Mouse (Mus musculus) neural tube, embryonic 15.5 days (tissue): Measurements from ENCODE around the gene Hrg. TPM values are rescaled to one million over a fixed set of nuclear protein-coding genes. Genes with fewer than 3 reads are reported as not detected.
"Not testable (repeated sequence)": the region's sequence is repeated elsewhere in the genome, so short reads cannot be mapped to it uniquely, and the experiment has no call there.

Experiments used
- ATAC-seq: fragments of 200-750 bp; cut with Nextera tagmentation; 2 replicates; pipeline ENCODE4 v1.8.0; 2017; ENCODE audit warnings: mild to moderate bottlenecking, moderate TSS enrichment, moderate library complexity; ENCODE audit not compliant: low FRiP score
- H3K27ac ChIP-seq: fragments of 300-500 bp; sonication (generic); replicated peaks from 2 replicates; pipeline ENCODE4 v1.5.1; 2015; ENCODE audit warnings: mild to moderate bottlenecking, inconsistent platforms
- H3K27me3 ChIP-seq: fragments of 300-500 bp; sonication (generic); replicated peaks from 2 replicates; pipeline ENCODE4 v1.6.1; 2015; ENCODE audit warnings: inconsistent platforms
- H3K36me3 ChIP-seq: fragments of 300-500 bp; sonication (generic); 2 replicates; pipeline ENCODE4 v1.6.1; 2015; ENCODE audit warnings: inconsistent platforms
- H3K4me1 ChIP-seq: fragments of 300-500 bp; sonication (generic); 2 replicates; pipeline ENCODE4 v1.6.1; 2015; ENCODE audit warnings: inconsistent platforms
- H3K4me2 ChIP-seq: fragments of 300-500 bp; sonication (generic); 2 replicates; pipeline ENCODE4 v1.6.1; 2015; ENCODE audit warnings: inconsistent platforms, mild to moderate bottlenecking, moderate library complexity
- H3K4me3 ChIP-seq: fragments of 300-500 bp; sonication (generic); replicated peaks from 2 replicates; pipeline ENCODE4 v1.5.1; 2015; ENCODE audit warnings: mild to moderate bottlenecking, inconsistent platforms
- H3K9ac ChIP-seq: fragments of 300-500 bp; sonication (generic); replicated peaks from 2 replicates; pipeline ENCODE4 v1.6.1; 2015; ENCODE audit warnings: mild to moderate bottlenecking, inconsistent platforms
- H3K9me3 ChIP-seq: fragments of 300-500 bp; sonication (generic); replicated peaks from 2 replicates; pipeline ENCODE4 v1.6.1; 2016; ENCODE audit warnings: inconsistent platforms
- WGBS: fragments of 180-500 bp; shearing (Covaris S2); methylation state at CpG from one replicate; pipeline ENCODE4 v1.1.7; 2015; ENCODE audit warnings: mixed read lengths; 5-methylcytosine and 5-hydroxymethylcytosine counted together
- polyA plus RNA-seq: library from polyadenylated mRNA; unstranded; fragments of >200 nt; fragmentation: Nextera tagmentation; extraction: Ambion mirVana; gene quantifications from 2 replicates; pipeline ENCODE4 v1.2.1, GENCODE M21; 2015

Hrg gene
- polyA plus RNA-seq, 1 experiment from 2014 or later: 0.14 TPM

DNA sequence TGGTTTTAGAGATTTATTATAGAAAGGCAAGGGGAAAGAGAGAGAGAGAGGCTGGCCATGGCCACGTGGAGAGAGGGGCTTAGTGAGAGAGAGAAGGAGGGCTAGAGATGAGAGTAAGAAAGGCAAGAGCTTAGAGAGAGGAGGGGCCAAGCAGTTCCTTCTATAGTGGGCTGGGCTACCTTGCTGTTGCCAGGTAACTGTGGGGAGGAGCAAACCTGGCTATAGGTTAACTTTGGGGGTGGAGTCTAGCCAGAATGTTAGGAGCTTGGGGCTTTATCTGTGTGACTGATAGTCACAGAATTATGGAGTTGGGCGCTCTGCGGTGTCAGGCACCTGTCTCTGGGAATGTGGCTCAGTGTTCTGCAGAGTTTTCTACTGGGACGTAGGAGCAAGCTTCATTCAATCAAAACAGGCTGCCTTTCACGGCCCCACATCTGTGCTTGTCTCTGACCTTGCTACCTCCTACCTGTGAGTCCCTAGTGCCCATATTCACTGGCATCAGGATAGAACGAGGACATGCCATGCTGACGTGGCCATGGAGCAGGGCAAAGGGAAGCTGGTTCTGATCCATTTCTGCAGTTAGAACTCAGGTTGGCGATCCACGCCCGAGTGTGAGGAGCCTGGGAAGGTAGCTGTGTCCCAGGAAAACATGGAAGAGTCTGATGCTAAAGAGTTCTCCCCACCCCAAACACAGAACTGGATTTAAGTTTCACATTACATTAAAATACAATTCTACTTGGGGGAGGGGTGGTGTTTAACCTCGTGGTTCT lies 19.3 kb upstream of the Hrg start:
- H3K36me3 ChIP-seq: no peaks in the 10 kb centered on the region
- no peak overlapping the region for H3K4me2 ChIP-seq
- WGBS: 87% methylated on average over 11 of the region's 11 CpGs

DNA sequence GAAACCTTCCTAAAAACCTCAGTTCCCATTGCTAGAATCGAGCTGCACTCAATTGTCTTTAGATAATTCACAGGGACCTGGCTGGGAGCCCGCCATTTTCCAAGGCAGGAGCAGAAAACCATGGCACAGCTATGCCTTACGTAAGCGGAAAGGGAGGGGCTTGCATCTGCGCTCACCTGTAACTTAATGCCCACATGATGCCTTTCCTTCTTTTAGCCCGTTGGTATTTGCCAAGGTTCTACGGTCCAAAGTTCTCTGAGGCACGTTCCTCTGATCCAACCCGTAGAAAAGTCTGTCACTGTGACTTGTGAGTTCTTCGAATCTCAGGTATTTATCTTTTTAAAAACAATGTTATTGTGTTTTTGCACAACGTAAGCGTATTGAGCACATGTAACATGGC lies 13.2 kb upstream of the Hrg start:
- WGBS: 90% methylated on average over 12 of the region's 12 CpGs
- no peaks in the 10 kb centered on the region for H3K9me3 ChIP-seq
- H3K4me3 ChIP-seq: no peak overlapping the region
- H3K27ac ChIP-seq: no peak overlapping the region
- no peaks in the 10 kb centered on the region for H3K27me3 ChIP-seq
- H3K36me3 ChIP-seq: no peaks in the 10 kb centered on the region
- no peaks in the 10 kb centered on the region for H3K4me1 ChIP-seq
- no peak for ATAC-seq
- no peak overlapping the region for H3K4me2 ChIP-seq
- no peak overlapping the region for H3K9ac ChIP-seq

More for the DNA sequence above, 19.3 kb upstream of the Hrg start:
- H3K4me3 ChIP-seq: no peak overlapping the region
- H3K9ac ChIP-seq: no peak overlapping the region
- H3K27me3 ChIP-seq: no peaks in the 10 kb centered on the region
- no peaks in the 10 kb centered on the region for H3K9me3 ChIP-seq
- no peaks in the 10 kb centered on the region for H3K4me1 ChIP-seq
- H3K27ac ChIP-seq: no peak overlapping the region
- no peak for ATAC-seq

DNA sequence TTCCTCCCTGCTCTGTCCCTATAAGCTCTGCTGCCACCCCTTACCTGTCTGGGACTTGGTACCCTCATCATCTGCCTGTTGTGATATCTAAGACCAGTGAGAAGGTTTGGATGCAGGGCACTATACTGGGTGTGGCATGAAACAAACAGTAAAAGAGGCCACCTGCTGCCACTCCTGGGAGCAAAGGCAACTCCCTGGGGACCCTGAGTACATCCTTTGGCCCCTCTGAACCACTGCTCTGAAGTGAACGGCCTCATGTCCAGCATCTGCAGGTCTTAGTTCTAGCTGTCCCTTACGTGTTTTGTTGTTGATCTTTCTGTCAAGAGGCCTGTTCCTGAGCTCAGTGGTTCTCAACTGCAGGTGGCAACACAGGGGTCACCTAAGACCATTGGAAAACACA lies 12.3 kb upstream of the Hrg start:
- Histone ChIP-seq H3K4me3 (no peak overlapping the region), H3K36me3 (no peaks in the 10 kb centered on the region), H3K27ac (no peak overlapping the region), H3K4me2 (no peak overlapping the region), H3K4me1 (no peaks in the 10 kb centered on the region), H3K9me3 (no peaks in the 10 kb centered on the region), H3K27me3 (no peaks in the 10 kb centered on the region), H3K9ac (no peak overlapping the region)
- no peak for ATAC-seq
- 81% methylated on average over 2 of the region's 2 CpGs for WGBS

DNA sequence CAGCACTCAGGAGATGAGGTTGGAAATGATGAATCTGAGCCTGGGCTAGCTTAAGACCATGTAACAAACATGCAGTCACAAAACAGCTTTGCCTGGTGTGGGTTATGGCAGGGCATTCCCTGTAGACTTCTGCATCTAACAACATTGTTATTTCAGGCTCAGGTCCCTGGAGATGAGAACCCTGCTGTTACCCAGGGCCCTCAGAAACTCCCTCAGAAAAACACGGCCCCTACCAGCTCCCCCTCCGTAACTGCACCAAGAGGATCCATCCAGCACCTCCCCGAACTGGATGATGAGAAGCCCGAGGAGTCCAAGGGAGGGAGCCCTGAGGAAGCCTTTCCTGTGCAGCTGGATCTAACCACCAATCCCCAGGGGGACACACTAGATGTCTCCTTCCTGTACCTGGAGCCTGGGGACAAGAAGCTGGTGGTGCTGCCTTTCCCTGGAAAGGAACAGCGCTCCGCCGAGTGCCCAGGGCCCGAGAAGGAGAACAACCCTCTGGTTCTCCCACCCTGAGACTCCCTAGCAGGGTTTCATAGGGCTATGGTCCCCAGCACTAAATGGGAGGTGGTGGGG lies 11.7 kb upstream of the Hrg start:
- Histone ChIP-seq H3K4me2 (no peak overlapping the region), H3K4me3 (no peak overlapping the region), H3K4me1 (no peaks in the 10 kb centered on the region), H3K27ac (no peak overlapping the region), H3K9me3 (no peaks in the 10 kb centered on the region), H3K9ac (no peak overlapping the region), H3K36me3 (no peaks in the 10 kb centered on the region), H3K27me3 (no peaks in the 10 kb centered on the region)
- 82% methylated on average over 8 of the region's 8 CpGs for WGBS
- ATAC-seq: no peak

GRCm38 (mm10) chr16:22941825-22942476 lies 8.9 kb upstream of the Hrg start:
- not testable (repeated sequence) for ATAC-seq, H3K9ac ChIP-seq, H3K36me3 ChIP-seq, H3K27me3 ChIP-seq, H3K4me1 ChIP-seq, H3K27ac ChIP-seq, H3K4me3 ChIP-seq, H3K4me2 ChIP-seq, H3K9me3 ChIP-seq

DNA sequence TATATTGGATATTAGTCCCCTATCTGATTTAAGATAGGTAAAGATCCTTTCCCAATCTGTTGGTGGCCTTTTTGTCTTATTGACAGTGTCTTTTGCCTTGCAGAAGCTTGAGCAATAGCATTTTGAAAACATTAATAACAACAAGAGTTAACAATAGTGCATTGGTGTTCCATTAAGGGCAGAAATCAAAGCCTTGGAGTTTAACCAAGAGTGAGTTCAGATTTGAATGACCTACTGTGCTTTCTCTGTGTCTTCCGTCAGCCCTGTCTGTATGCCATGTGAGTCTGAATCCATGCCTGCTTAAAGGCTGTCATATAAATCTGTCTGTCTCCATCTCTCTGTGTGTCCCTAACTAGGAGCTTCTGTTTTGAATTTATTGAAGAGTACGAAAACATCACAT lies 3.5 kb upstream of the Hrg start:
- ATAC-seq: no peak
- Histone ChIP-seq H3K9ac (no peak overlapping the region), H3K4me1 (no peaks in the 10 kb centered on the region), H3K27ac (no peak overlapping the region), H3K4me2 (no peak overlapping the region), H3K4me3 (no peak overlapping the region), H3K27me3 (no peaks in the 10 kb centered on the region), H3K36me3 (no peaks in the 10 kb centered on the region), H3K9me3 (no peaks in the 10 kb centered on the region)
- WGBS: 82% methylated on average over 2 of the region's 2 CpGs

DNA sequence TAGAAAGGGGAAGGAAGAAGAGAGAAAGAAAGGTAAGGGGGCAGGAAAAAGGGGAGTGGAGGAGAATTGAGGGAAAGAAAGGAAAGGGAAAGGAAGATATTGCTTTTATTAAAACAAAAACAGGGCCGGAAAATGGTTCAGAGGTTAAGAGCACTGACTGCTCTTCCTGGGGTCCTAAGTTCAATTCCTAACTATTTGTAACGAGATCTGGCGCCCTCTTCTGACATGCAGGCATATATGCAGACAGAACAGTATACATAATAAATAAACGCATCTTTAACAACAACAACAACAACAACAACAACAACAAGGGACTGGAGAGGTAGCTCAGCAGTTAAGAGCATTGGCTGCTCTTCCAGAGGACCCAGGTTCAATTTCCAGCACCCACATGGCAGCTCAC lies 2.2 kb downstream of the Hrg start:
- 47% methylated on average over 4 of the region's 4 CpGs for WGBS
- H3K27ac ChIP-seq: no peak overlapping the region

DNA sequence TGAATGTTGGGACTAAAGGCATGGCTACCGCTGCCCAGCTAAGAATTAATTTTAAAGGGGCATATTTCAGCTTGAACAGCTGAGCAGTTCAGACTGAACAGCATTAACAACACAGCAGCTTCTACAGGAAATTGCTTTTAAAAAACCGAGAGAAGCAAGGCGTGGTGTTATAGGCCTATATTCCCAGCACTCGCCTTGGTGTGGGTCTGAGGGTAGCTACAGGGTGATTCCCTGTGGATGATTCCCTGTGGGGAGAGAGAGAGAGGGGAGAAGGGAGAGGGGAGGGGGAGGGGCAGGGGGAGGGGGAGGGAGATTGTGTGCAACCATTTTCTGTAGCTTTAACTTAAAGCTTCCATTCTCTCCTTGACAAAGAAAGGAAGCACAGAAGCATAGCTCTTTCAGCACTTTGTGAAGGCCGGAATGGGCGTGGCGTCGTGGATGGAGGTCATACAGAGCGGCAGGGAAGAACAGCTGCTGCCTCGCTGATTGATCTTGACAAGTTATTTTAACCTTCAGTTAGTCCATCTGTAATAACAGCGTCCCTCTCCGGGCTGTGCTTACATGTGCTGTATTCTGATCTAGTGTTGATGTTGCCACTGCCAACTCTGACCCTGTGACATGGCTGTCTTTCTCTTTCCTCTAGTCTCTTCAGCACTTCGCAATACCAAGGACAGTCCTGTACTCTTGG lies 4.7 kb downstream of the Hrg start:
- H3K9me3 ChIP-seq: no peaks in the 10 kb centered on the region
- WGBS: 36% methylated on average over 13 of the region's 13 CpGs
- H3K4me3 ChIP-seq: no peak overlapping the region
- no peaks in the 10 kb centered on the region for H3K36me3 ChIP-seq
- H3K27me3 ChIP-seq: no peaks in the 10 kb centered on the region
- H3K4me2 ChIP-seq: peak overlapping the region; percentile 33
- H3K4me1 ChIP-seq: peaks cover 4% of the 10 kb centered on the region; the same call in 1 of the 2 replicates
- no peak overlapping the region for H3K27ac ChIP-seq
- H3K9ac ChIP-seq: no peak overlapping the region
- no peak for ATAC-seq

More for the DNA sequence above, 2.2 kb downstream of the Hrg start:
- H3K4me2 ChIP-seq: no peak overlapping the region
- ATAC-seq: no peak
- no peak overlapping the region for H3K9ac ChIP-seq
- H3K4me1 ChIP-seq: peaks cover 4% of the 10 kb centered on the region; the same call in 1 of the 2 replicates
- H3K9me3 ChIP-seq: no peaks in the 10 kb centered on the region
- H3K36me3 ChIP-seq: no peaks in the 10 kb centered on the region
- no peaks in the 10 kb centered on the region for H3K27me3 ChIP-seq
- H3K4me3 ChIP-seq: no peak overlapping the region

- Histone ChIP-seq H3K9ac (no peak overlapping the region), H3K4me1 (peaks cover 4% of the 10 kb centered on the region; the same call in 1 of the 2 replicates), H3K27me3 (no peaks in the 10 kb centered on the region), H3K9me3 (no peaks in the 10 kb centered on the region), H3K4me2 (peak overlapping the region; percentile 33), H3K36me3 (no peaks in the 10 kb centered on the region), H3K4me3 (no peak overlapping the region), H3K27ac (no peak overlapping the region)
- 35% methylated on average over 11 of the region's 11 CpGs for WGBS
- no peak for ATAC-seq
Observed at GRCm38 (mm10) chr16:22956085-22956439, 5.2 kb downstream of the Hrg start.

- no peaks in the 10 kb centered on the region for H3K9me3 ChIP-seq
- no peaks in the 10 kb centered on the region for H3K27me3 ChIP-seq
- 96% methylated on average over 8 of the region's 8 CpGs for WGBS
- no peak overlapping the region for H3K27ac ChIP-seq
- no peak overlapping the region for H3K4me2 ChIP-seq
- no peak overlapping the region for H3K4me3 ChIP-seq
- no peaks in the 10 kb centered on the region for H3K4me1 ChIP-seq
- no peaks in the 10 kb centered on the region for H3K36me3 ChIP-seq
- H3K9ac ChIP-seq: no peak overlapping the region
- no peak for ATAC-seq
Observed at GRCm38 (mm10) chr16:22961073-22961472, 10.2 kb downstream of the Hrg start.

GRCm38 (mm10) chr16:22962256-22962655 lies 11.4 kb downstream of the Hrg start:
- Histone ChIP-seq H3K4me3 (no peak overlapping the region), H3K9ac (no peak overlapping the region), H3K4me1 (no peaks in the 10 kb centered on the region), H3K4me2 (no peak overlapping the region), H3K9me3 (no peaks in the 10 kb centered on the region), H3K36me3 (no peaks in the 10 kb centered on the region), H3K27me3 (no peaks in the 10 kb centered on the region), H3K27ac (no peak overlapping the region)
- no peak for ATAC-seq
- WGBS: 85% methylated on average over 5 of the region's 5 CpGs

DNA sequence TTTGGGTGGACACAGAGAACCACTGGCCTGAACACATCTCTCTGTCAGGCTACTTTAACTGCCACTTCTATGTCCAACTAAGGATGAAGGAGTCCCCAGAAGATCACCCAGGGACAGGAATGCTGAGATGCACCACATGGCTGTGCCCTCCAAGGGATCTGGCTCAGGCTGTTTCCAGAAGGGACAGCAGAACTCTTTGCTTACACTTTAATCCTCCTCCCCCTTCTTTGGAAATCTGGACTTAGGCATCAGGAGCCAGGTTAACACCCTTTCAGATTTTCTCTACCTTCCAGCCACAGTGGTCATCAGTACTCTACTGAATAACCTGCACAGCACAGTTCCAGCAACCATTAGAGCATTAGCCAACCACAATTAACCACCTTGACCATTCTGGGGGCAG lies 12.4 kb downstream of the Hrg start:
- Histone ChIP-seq H3K4me3 (no peak overlapping the region), H3K27ac (no peak overlapping the region), H3K4me2 (no peak overlapping the region), H3K9ac (no peak overlapping the region), H3K36me3 (no peaks in the 10 kb centered on the region), H3K27me3 (no peaks in the 10 kb centered on the region), H3K9me3 (no peaks in the 10 kb centered on the region), H3K4me1 (no peaks in the 10 kb centered on the region)
- no peak for ATAC-seq
